Mouse (Mus musculus) heart, embryonic 11.5 days (tissue): ENCODE measurements around the gene Pglyrp2. TPM values are rescaled to one million over a fixed set of nuclear protein-coding genes. Genes with fewer than 3 reads are reported as not detected.

ENCODE experiments used
- ATAC-seq: fragments of 200-750 bp; cut with Nextera tagmentation; replicated peaks from 2 replicates; pipeline ENCODE4 v1.8.0; 2017; ENCODE audit warnings: moderate library complexity; ENCODE audit not compliant: insufficient number of reproducible peaks, low FRiP score, low TSS enrichment
- H3K27ac ChIP-seq: fragments of 300-500 bp; sonication (generic); 2 replicates; pipeline ENCODE4 v1.5.1; 2014; ENCODE audit warnings: mild to moderate bottlenecking, low read depth, low read length
- H3K27me3 ChIP-seq: fragments of 300-500 bp; sonication (generic); 2 replicates; pipeline ENCODE4 v1.6.1; 2014; ENCODE audit warnings: mild to moderate bottlenecking, low read length, mixed read lengths; ENCODE audit not compliant: control insufficient read depth, insufficient read depth
- H3K36me3 ChIP-seq: fragments of 300-500 bp; sonication (generic); 2 replicates; pipeline ENCODE4 v1.6.1; 2014; ENCODE audit warnings: mild to moderate bottlenecking, low read length, moderate library complexity, mixed read lengths; ENCODE audit not compliant: control insufficient read depth, insufficient read depth
- H3K4me1 ChIP-seq: fragments of 300-500 bp; sonication (generic); 2 replicates; pipeline ENCODE4 v1.6.1; 2014; ENCODE audit warnings: low read length; ENCODE audit not compliant: control insufficient read depth, insufficient read depth
- H3K4me2 ChIP-seq: fragments of 300-500 bp; sonication (generic); 2 replicates; pipeline ENCODE4 v1.6.1; 2014; ENCODE audit warnings: mild to moderate bottlenecking, moderate library complexity
- H3K4me3 ChIP-seq: fragments of 300-500 bp; sonication (generic); 2 replicates; pipeline ENCODE4 v1.5.1; 2014; ENCODE audit warnings: low read depth, low read length
- H3K9ac ChIP-seq: fragments of 300-500 bp; sonication (generic); 2 replicates; pipeline ENCODE4 v1.6.1; 2014; ENCODE audit warnings: mild to moderate bottlenecking, low read depth, low read length, moderate library complexity
- H3K9me3 ChIP-seq: fragments of 300-500 bp; sonication (generic); replicated peaks from 2 replicates; pipeline ENCODE4 v1.6.1; 2016; ENCODE audit warnings: low read length; ENCODE audit not compliant: control insufficient read depth
- WGBS: fragments of 180-500 bp; shearing (Covaris S2); extraction: QIAGEN DNeasy Blood & Tissue Kit; methylation state at CpG from one replicate; pipeline ENCODE4 v1.1.7; 2014; ENCODE audit not compliant: insufficient replicate concordance; 5-methylcytosine and 5-hydroxymethylcytosine counted together
- polyA plus RNA-seq: library from polyadenylated mRNA; unstranded; fragments of >200 nt; fragmentation: Nextera tagmentation; extraction: Ambion mirVana; gene quantifications from 2 replicates; pipeline ENCODE4 v1.2.1, GENCODE M21; 2014

The Pglyrp2 gene
- polyA plus RNA-seq, 1 experiment from 2014 or later, result 0.34 TPM

DNA sequence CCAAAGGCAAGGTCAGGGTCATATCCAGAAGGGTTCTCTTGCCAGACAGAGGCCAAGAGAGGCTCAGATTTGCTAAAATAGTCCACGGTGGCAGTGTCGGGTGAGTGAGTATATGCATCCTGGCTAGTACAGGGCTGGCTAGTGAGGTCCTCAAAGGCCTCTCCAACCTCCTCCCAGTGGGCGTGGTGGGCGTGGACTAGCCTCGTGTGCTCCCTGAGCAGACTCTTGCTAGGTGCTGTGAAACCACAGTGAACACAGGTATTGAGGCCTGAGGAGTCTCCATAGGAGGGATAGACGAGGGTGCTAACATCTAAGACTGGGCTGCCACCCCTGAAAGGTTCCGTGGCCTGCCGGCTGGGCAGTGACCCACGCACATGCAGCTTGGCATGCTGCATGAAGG, 46.8 kb downstream of the Pglyrp2 start:
- no peaks in the 10 kb centered on the region for H3K9me3 ChIP-seq
- 74% methylated on average over 9 of the region's 9 CpGs for WGBS
- no peak for ATAC-seq
- H3K9ac ChIP-seq, result no peak overlapping the region
- H3K27ac ChIP-seq, result no peak overlapping the region
- no peaks in the 10 kb centered on the region; the same call in 1 of the 2 replicates for H3K4me1 ChIP-seq
- no peaks in the 10 kb centered on the region for H3K27me3 ChIP-seq
- peaks cover 2% of the 10 kb centered on the region; the same call in 1 of the 2 replicates for H3K36me3 ChIP-seq
- no peak overlapping the region for H3K4me2 ChIP-seq
- H3K4me3 ChIP-seq, result no peak overlapping the region

GRCm38 (mm10) chr17:32376475-32376874, 47.5 kb downstream of the Pglyrp2 start:
- no peaks in the 10 kb centered on the region for H3K9me3 ChIP-seq
- no peak overlapping the region for H3K9ac ChIP-seq
- no peak overlapping the region for H3K4me3 ChIP-seq
- H3K4me2 ChIP-seq, result no peak overlapping the region
- no peaks in the 10 kb centered on the region; the same call in 1 of the 2 replicates for H3K4me1 ChIP-seq
- no peak overlapping the region for H3K27ac ChIP-seq
- H3K27me3 ChIP-seq, result no peaks in the 10 kb centered on the region
- WGBS, result 88% methylated on average over 15 of the region's 15 CpGs
- peaks cover 2% of the 10 kb centered on the region; the same call in 1 of the 2 replicates for H3K36me3 ChIP-seq
- ATAC-seq, result no peak

DNA sequence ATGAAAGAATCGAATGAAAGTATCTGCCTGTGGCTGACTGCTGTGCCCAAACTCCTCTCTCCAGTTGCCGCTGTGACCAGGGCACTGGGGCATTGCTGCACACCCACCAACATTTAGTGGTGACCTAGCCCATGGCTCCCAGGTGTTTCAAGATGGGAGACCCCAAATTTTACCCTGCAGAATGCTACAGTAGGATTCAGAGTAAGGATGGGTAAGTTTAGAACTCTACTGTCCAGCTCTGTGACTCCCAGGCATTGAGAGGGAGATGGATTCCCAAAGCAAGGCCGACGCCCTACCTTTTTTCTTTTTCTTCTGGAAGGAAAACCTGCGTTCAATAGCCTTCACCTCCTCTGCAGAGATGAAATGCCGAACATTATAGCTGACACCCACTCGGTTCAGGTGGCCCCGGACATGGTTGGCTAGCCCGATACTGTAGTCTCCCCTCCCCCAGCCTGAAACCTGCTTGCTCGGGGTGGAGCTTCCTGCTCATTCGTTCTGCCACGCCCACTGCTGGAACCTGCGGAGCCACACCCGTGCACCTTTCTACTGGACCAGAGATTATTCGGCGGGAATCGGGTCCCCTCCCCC, 54.9 kb downstream of the Pglyrp2 start:
- Histone ChIP-seq H3K27ac (no peak overlapping the region), H3K4me3 (peak overlapping the region; percentile 29), H3K9me3 (no peaks in the 10 kb centered on the region), H3K36me3 (no peaks in the 10 kb centered on the region), H3K27me3 (no peaks in the 10 kb centered on the region), H3K4me1 (peaks cover 12% of the 10 kb centered on the region), H3K9ac (0 out of 2 replicates have a peak overlapping the region, but pooled peaks have one; percentile 46), H3K4me2 (peak overlapping the region; percentile 58)
- no peak for ATAC-seq
- 13% methylated on average over 11 of the region's 17 CpGs for WGBS

DNA sequence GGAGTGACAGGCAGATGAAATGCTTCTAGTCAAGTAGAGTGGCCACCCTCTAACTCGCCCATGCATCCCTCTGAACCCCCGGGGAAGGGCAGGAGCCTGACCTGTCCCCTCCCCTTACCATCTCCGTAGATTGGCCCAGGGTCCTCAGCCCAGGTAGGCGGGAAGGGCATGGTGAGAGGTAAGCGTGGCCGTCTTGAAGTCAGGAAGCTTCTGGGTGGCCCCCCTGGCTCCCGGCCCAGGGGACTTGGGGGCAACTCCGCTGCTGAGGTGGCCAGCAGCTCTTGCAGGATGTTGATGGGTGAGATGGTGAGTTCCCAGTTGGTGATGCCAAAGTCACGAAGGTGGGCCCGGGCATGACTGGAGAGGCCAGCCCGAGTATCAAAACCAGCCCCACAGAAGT, 56.3 kb downstream of the Pglyrp2 start:
- Histone ChIP-seq H3K9me3 (no peaks in the 10 kb centered on the region), H3K27me3 (no peaks in the 10 kb centered on the region), H3K4me2 (no peak overlapping the region), H3K36me3 (no peaks in the 10 kb centered on the region), H3K4me1 (peaks cover 18% of the 10 kb centered on the region), H3K4me3 (no peak overlapping the region), H3K27ac (no peak overlapping the region), H3K9ac (no peak overlapping the region)
- no peak for ATAC-seq
- whole genome bisulfite sequencing, result 82% methylated on average over 11 of the region's 11 CpGs

DNA sequence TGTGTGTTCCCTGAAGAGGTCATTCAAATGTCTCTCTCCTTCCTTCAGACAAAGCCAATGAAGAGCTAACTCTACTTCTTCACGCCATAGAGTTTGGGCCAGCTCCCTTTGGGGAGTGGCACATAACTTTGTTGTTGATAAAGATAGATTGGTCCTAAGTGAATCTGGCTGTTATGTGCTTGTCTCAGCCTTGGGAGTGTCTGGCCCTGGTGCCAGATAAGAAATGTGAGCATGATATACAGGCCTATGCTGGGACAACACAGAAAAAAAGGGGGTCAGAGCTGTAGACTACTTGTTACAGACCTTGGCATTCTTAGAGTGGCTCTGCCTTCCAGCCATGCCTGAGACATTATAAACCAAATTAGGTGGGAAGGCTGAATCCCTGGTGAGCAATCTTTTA, 58.7 kb downstream of the Pglyrp2 start:
- Histone ChIP-seq H3K9me3 (no peaks in the 10 kb centered on the region), H3K4me2 (peak overlapping the region; percentile 94; the same call in 1 of the 2 replicates), H3K27ac (peak overlapping the region; percentile 10; the same call in 1 of the 2 replicates), H3K27me3 (no peaks in the 10 kb centered on the region), H3K36me3 (peaks cover 3% of the 10 kb centered on the region; the same call in 1 of the 2 replicates), H3K4me1 (peaks cover 19% of the 10 kb centered on the region), H3K9ac (no peak overlapping the region), H3K4me3 (no peak overlapping the region; the same call in 1 of the 2 replicates)
- 53% methylated on average over 1 of the region's 1 CpGs for WGBS
- no peak for ATAC-seq

GRCm38 (mm10) chr17:32364850-32365249, 59.1 kb downstream of the Pglyrp2 start:
- Histone ChIP-seq H3K4me3 (peak overlapping the region; percentile 98), H3K9me3 (no peaks in the 10 kb centered on the region), H3K36me3 (peaks cover 6% of the 10 kb centered on the region), H3K4me1 (peaks cover 19% of the 10 kb centered on the region), H3K9ac (peak overlapping the region; percentile 97), H3K27ac (peak overlapping the region; percentile 71), H3K4me2 (peak overlapping the region; percentile 94), H3K27me3 (no peaks in the 10 kb centered on the region)
- whole genome bisulfite sequencing, result 54% methylated on average over 5 of the region's 5 CpGs
- ATAC-seq, result no peak

- Histone ChIP-seq H3K9ac (peak overlapping the region; percentile 97), H3K4me3 (peak overlapping the region; percentile 98), H3K4me2 (peak overlapping the region; percentile 94), H3K4me1 (peaks cover 19% of the 10 kb centered on the region), H3K27ac (peak overlapping the region; percentile 71), H3K27me3 (no peaks in the 10 kb centered on the region), H3K9me3 (no peaks in the 10 kb centered on the region), H3K36me3 (peaks cover 8% of the 10 kb centered on the region)
- ATAC-seq, result peak; percentile 90
- WGBS, result under 1% methylated on average over 33 of the region's 47 CpGs
These were observed 59.6 kb downstream of the Pglyrp2 start for GRCm38 (mm10) chr17:32364331-32364730.

DNA sequence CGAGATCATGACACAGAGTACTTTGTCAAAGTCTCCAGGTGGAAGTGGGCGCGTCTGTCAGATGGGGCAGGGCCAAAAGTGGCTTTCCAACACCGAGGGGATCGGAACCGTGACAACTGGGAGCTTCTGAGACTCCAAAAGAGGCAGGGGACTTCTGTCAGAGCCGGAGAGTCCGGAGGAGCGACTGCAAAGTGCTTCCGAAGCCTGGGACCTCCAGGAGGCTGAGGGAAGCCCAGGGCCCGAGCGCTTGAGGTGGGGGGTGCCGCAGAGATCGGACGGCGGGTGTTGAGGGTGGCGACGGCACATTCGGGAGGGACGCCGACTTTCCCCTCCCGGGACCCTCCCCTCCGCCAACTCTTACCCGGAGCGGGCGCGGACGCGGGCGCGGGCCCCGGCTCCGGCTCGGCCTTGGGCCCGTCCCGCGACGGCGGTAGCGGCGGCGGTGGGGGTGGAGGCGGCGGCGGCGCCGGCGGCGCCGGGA, 60.1 kb downstream of the Pglyrp2 start:
- Histone ChIP-seq H3K4me1 (peaks cover 19% of the 10 kb centered on the region), H3K4me3 (peak overlapping the region; percentile 98), H3K4me2 (peak overlapping the region; percentile 94), H3K27me3 (no peaks in the 10 kb centered on the region), H3K36me3 (peaks cover 10% of the 10 kb centered on the region), H3K9me3 (no peaks in the 10 kb centered on the region), H3K27ac (peak overlapping the region; percentile 71), H3K9ac (peak overlapping the region; percentile 97)
- under 1% methylated on average over 24 of the region's 50 CpGs for WGBS
- peak; percentile 29 for ATAC-seq

DNA sequence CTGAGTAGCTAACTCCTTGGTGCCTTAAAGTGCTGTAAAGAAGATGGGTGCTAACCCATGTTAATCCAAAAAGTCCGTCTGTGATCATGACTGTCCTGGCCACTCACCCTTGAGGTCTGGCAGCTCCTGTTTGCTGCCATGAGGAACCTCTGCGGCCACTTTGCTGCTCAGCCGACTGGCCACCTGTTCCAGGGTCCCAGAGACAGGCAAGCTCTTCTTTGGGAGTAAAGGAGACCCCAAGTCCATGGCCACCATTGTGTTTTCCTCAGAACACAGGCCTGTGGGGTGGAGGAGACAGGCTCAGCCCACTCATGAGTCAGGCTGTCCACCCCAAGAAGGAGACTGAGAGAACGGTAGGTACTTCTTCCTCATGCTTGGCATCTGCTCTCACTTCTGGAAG, 61.3 kb downstream of the Pglyrp2 start:
- 81% methylated on average over 4 of the region's 4 CpGs for WGBS
- no peak overlapping the region for H3K9ac ChIP-seq

More for the DNA sequence above, 61.3 kb downstream of the Pglyrp2 start:
- ATAC-seq, result no peak
- peaks cover 16% of the 10 kb centered on the region for H3K36me3 ChIP-seq
- no peaks in the 10 kb centered on the region for H3K27me3 ChIP-seq
- no peaks in the 10 kb centered on the region for H3K9me3 ChIP-seq
- peak overlapping the region; percentile 98; the same call in 1 of the 2 replicates for H3K4me3 ChIP-seq
- no peak overlapping the region for H3K27ac ChIP-seq
- H3K4me1 ChIP-seq, result peaks cover 19% of the 10 kb centered on the region
- H3K4me2 ChIP-seq, result peak overlapping the region; percentile 94
